ENCODE assay signal across 16 mouse cellular contexts in the genomic region with DNA sequence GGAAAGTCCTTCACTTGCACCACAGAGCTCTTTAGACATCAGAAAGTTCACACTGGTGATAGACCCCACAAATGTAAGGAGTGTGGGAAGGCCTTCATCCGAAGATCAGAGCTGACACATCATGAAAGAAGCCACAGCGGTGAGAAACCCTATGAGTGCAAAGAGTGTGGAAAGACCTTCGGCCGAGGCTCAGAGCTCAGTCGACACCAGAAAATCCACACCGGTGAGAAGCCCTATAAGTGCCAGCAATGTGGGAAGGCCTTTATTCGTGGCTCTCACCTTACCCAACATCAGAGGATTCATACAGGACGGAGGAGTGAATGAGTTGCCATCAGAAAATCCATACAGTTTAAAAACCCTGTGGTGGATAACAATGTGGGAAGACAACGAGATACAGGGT.
"Had no signal": no experiment of that assay in that cellular context is flagged by ENCODE, and none has a peak within 500 bp of the region (broad histone marks: within the 10 kb centered on the region; RNA-seq: fewer than 3 reads in every experiment).

No protein-coding gene starts in this region.

- H3K27me3 ChIP-seq: lung, embryonic 15.5 days; megakaryocyte, embryonic 14.5 days; midbrain, embryonic 13.5 days; midbrain, embryonic 15.5 days; neural tube, embryonic 12.5 days; stomach, embryonic 15.5 days had no signal

- H3K4me3 ChIP-seq: lung, embryonic 15.5 days; midbrain, embryonic 13.5 days; midbrain, embryonic 15.5 days; neural tube, embryonic 12.5 days; stomach, embryonic 15.5 days had no signal

- H3K9ac ChIP-seq: liver, postnatal 0 days; lung, embryonic 15.5 days; midbrain, embryonic 13.5 days; midbrain, embryonic 15.5 days; neural tube, embryonic 12.5 days; stomach, embryonic 15.5 days had no signal

- H3K9me3 ChIP-seq: lung, embryonic 15.5 days; megakaryocyte, embryonic 14.5 days; midbrain, embryonic 13.5 days; midbrain, embryonic 15.5 days; neural tube, embryonic 12.5 days; stomach, embryonic 15.5 days had no signal

- ATAC-seq: liver, postnatal 0 days; lung, postnatal 0 days; midbrain, embryonic 13.5 days; midbrain, embryonic 15.5 days had no signal

- H3K27ac ChIP-seq: lung, embryonic 15.5 days; macrophage; midbrain, embryonic 13.5 days; midbrain, embryonic 15.5 days; neural tube, embryonic 12.5 days; stomach, embryonic 15.5 days; stomach, postnatal 0 days had no signal

- DNase-seq: liver, postnatal 0 days; lung, adult 2 months; lung, postnatal 14 days; lung, postnatal 36 days; right cerebral cortex, postnatal 14 days; thymus, adult 2 months; thymus, postnatal 25 days had no signal

- H3K4me1 ChIP-seq: lung, embryonic 15.5 days; midbrain, embryonic 13.5 days; midbrain, embryonic 15.5 days; neural tube, embryonic 12.5 days; stomach, embryonic 15.5 days had no signal
